Mouse (Mus musculus) frontal cortex, adult (tissue): ENCODE data around the gene Nectin1.

ENCODE experiments used
- ATAC-seq: cut with Nextera tagmentation; 2 replicates; pipeline ENCODE4 v1.9.2; 2017; ENCODE audit warnings: mild to moderate bottlenecking, moderate library complexity, mixed read lengths; ENCODE audit not compliant: low TSS enrichment

The Nectin1 gene

DNA sequence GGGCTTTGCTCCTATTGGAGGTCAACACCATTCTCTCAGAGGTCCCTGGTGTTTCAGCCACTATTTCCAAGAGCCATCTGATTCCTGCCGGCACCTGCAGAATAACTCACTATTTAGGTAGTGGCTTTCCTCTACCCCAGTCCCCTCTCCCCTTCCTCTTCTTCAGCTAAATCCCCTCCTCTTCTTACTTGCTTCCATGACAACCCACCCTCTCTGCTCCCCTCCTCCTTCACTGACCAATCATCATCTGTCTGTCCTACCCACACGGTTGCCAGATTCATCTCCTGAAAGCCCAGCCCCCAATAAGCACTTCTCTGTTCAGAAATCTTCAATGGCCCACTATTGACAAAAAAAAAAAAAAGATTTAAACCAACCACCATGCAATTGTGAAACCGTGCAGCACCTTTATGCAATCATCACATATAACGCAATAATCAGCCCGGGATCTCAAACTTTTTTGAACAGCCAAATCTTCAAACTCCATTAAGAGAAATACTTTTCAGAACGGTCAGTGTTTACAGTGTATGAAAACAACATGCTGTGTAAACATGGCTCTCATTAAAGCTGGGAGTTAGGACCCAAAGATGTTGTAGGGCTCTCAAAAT is 5.2 kb upstream of the Nectin1 start:
- ATAC-seq = no peak

DNA sequence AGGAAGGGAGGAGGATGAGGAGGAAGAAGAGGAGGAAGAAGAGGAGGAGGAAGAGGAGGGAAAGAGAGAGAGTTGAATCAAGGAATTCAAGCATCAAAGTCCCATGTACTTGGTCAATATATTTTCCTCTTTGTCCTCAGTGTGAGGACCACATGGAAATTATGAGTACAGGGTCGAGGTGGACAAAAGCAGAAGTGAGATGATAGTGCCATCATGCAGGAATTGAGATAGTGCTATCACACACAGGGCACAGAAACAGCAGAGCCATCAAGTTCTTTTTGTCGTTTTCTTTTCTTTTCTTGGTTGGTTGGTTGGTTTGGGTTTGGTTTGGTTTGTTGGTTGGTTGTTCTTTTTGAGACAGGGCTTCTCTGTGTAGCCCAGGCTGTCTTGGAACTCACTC is 2.5 kb upstream of the Nectin1 start:
- ATAC-seq = no peak

DNA sequence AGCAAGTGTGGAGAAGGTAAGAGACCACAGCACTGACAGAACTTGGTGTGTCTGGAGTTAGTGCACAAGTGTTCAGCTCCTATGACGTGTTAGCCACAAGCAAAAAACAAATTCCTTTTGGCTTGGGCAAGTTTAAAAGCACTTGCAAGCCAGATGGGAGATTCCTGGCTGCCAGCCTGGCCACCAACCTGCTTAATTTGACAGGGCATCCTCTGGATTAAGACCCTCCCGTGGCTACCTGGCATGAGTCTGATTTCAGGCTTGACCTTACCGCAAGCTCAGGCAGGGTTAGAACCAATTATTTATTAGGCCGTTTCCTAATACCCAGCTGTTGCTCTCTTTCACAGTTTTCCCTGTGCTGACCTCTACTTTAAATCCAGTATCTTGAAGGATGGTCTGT is 1.7 kb upstream of the Nectin1 start:
- ATAC-seq = no peak

DNA sequence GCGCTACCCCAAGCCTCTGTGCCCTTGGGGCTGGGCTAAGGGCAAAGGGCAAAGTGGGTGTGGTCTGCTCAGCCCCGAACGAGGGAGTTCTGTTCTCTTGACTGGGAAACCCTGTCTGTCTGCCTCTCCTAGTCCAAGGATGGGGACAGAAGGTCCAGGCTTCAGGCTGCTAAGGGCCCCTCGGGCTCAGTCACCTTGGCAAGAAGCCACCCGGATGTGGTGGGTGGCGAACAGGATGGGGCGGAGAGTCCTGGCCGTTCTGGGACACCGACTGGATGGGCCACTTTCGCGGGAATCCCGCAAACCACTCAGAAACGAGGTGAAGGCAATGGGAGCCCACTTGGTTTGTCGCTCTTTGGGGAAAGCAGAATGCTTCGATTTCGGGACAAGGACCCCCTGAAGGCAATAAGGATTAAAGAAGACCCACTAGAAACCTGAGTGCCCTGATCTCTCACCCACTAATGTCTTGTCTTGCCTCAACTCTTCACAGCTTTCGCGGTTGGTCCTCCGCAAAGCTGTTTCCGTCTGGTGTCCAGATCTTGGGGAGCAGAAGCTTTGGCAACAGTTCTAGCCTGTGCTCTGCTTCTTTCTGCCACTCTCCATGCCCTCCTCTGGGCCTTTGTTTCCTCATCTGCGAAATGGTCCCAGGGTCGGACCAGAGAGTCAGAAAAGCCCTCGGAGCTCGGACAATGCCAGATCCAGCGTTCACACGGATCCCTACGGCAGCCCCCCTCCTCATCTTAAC is 710 bp upstream of the Nectin1 start:
- no peak for ATAC-seq

DNA sequence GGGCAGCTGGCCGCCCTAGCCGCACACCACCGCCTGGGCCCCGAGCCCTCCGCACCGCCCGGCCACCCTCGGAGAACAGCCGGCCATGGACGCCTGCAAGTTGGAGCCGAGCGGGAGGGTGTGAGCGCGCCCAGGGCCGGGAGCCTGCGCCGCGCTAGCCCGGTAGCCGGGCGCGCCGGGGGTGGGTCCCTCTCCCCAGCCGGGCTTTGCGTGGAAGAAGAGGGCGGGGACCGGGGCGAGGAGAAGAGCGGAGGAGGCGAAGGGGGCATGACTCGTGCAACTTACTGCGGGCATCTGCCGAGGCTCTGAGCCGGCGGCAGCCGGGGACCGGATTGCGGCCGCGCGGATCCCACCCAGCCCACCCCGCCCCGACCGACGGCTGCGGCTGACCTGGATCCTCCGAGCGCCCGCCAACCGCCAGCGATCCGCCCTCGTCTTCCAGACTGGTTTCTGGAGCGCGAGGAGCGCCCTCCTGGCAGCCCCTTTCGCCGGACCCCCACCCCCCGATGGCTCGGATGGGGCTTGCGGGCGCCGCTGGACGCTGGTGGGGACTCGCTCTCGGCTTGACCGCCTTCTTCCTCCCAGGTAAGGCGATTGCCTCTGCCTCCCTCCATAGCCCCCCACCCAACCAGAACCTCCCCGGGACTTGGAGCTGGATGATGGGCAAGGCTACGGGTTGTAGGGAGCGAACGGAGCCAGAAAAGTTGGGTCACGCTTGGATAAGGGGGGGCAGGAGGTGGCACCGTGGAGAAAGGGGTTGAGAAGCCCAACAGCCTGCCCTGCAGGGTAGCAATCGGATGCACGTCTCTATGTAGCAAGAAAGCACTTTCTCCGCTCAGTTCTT is 576 bp downstream of the Nectin1 start:
- ATAC-seq = peak; percentile 42

GRCm38 (mm10) chr9:43745051-43745792 is 1.4 kb downstream of the Nectin1 start:
- no peak for ATAC-seq

- no peak for ATAC-seq
Observed at GRCm38 (mm10) chr9:43745951-43746703, 2.3 kb downstream of the Nectin1 start.

DNA sequence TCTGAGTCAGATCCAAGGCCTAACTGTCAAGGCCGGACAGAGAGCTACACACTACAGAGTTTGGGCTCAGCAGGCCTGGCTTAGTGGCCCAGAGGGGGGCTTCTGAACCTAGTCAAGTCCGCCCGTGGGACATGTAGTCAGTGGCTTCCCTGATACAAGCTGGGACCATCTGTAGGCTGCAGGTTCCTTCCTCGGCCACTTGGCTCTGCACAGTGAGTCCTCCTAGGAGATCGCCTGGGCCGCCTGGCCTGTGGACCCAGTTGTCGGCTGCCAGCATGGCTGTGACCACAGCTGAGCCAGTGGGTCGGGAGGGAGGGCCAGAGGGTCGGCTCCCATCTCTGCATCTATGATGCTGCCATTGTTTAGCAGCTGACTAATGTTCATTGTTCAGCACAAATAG is 3.9 kb downstream of the Nectin1 start:
- no peak for ATAC-seq

DNA sequence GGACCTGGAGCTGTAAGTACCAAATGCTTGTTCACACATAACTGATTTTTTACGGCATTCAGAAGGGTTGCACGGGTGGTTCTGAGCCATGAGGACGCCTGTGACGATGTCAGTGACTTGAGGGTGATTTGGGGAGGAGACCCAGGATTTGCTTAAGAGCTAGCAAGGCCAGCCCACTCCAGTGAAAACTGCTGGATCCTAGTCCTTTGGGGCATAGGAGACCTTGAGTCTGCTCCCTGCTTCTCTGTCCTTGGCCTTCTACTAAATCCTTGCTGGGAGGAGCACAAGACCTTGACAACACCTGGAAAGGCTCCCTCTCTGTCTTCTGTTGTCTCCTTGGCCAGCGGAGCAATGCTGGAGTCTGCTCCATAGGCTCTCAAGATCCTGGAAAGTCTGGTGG is 4.7 kb downstream of the Nectin1 start:
- ATAC-seq = no peak

GRCm38 (mm10) chr9:43750053-43750452 is 6.3 kb downstream of the Nectin1 start:
- ATAC-seq = no peak

DNA sequence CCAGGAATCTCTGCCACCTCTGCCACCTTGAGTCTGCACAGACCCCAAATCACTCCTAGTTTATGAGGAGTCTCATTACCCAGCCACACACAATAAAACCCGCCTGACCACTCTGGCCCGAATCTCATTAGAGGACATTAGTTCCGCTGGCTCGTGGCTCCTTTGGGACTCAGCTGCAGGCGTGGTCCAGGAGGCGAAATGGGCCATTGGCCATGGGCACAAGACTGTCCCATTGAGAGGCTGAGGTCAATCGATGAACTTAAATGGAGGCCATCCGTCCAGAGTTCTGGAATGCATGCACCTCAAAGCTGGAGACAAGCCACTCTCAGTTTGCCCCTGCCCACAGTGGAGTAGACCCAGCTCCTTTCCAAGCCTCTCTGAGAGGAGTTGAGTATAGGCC is 7.3 kb downstream of the Nectin1 start:
- ATAC-seq = no peak

GRCm38 (mm10) chr9:43753481-43753880 is 9.7 kb downstream of the Nectin1 start:
- no peak for ATAC-seq

GRCm38 (mm10) chr9:43754083-43754482 is 10.3 kb downstream of the Nectin1 start:
- no peak for ATAC-seq

GRCm38 (mm10) chr9:43754768-43755197 is 11.0 kb downstream of the Nectin1 start:
- ATAC-seq = no peak; the same call in 1 of the 2 replicates

DNA sequence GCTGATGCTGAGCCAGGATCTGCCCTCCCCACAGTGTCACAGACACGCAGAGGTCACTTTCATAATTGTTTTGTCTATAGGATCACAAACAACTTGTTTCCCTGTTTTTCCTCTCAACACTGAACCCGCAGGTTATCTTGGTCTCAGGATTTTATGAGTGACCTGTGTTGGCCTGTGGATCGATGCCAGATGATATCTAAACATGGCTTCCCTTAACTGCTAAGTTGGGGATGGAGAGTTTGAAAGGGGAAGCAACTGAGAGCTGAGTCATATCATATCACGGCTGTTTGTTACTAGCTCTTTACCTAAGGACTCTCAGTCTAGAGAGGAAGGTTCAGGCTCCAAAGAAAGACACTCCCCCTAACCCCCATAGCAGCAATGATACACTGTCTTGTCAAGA is 11.7 kb downstream of the Nectin1 start:
- no peak for ATAC-seq

DNA sequence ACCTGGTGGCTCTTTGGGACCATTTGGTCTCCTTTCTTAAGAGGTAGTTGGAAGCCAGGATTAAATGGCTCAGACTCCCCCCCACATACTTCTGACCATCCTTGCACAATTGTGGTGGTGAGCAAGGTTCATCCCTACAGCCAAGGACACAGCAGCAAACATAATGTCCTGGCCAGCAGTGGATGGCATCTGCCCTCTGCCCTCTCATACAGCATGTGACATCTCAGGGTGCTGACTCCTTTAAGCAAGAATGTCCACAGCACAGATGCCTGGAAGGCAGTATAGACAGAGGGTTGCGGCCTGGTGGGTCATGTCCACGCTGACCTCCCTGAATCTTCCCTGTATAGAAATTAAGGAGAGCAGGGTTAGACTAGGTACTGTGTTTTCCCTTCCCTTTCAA is 12.1 kb downstream of the Nectin1 start:
- no peak for ATAC-seq

DNA sequence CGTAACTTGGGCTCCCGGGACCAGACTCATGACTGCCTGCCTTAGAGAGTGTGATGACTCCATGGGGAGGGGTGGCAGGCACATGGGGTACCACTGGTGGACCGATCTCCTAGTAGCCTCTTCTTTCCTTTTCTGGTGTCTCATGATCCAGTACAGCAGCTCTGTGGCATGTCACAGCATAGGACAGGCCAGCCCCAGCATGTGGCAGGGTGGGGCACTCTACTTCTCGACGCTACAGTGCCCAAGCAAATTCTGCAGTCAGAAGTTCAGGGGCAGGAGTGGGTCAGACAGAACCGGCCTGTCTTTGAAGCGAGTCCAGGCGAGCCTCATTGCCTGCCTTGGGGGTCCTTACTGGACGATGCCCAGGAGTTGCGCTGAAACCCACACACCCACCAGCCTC is 13.4 kb downstream of the Nectin1 start:
- ATAC-seq = no peak

DNA sequence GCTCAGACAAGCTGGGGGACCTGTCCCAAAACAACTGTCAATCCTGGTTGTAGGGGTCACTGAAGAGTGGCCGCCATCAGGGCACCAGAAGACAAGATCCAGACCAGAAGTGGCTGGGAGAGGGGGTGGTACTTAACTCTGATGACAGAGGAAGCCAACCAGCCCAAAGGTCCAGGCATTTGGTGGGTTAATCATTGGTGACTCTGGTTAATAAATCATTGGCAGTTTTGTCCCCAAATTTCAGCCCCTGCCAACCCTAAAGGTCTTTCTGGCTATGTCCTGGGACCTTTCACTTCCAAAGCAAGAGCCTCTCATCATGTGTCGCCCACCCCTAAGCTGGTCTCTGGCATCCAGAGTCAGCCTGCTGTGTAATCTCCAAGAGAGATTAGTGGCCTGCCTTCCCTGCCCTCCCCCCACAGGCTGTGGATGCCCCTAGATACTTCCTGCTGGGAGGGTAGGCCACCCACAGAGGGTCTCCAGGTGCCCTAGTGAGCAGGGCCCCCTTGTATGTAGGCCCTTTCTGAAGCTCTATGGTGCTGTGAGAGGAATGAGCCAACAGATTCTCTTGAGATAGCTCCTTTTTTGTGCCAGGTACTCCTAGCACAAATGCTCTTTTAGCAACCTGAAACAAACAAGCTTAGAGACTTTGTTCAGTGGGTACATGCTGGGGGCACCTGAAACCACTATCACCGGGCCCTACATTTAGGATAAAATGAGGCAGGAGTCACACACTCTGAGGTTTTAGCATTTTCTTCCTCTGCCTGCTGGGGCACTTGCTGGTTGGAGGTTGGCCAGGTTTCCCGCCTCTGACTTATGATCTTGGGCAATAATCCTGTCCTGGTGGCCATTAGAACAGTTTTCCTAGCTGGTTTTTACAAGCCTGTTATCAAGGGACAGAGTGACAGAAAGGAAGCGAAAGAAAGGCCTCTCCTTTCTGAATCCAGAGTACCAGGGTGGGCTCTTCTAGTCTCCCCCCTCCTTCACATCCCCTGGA is 14.5 kb downstream of the Nectin1 start:
- no peak for ATAC-seq

- ATAC-seq = peak; percentile 44; the same call in 1 of the 2 replicates
Observed at GRCm38 (mm10) chr9:43760078-43760477, 16.3 kb downstream of the Nectin1 start.
